Comparison of ENCODE assay signal across 28 mouse cellular contexts in genomic region chr12:71775126-71775525, GRCm38 (mm10).
"Had no signal": no experiment of that assay in that cellular context is flagged by ENCODE, and none has a peak within 500 bp of the region (broad histone marks: within the 10 kb centered on the region; RNA-seq: fewer than 3 reads in every experiment).

No protein-coding gene starts in this region.

- H3K4me2 ChIP-seq: embryonic facial prominence, embryonic 12.5 days; embryonic facial prominence, embryonic 13.5 days; embryonic facial prominence, embryonic 15.5 days; forebrain, embryonic 12.5 days; forebrain, embryonic 13.5 days; forebrain, embryonic 15.5 days had no signal

- DNase-seq: cerebellum, adult 2 months; cerebellum, adult 8-10 months; cerebellum, adult 9-10 months; cerebellum, adult 9-11 months; cerebellum, postnatal 10 days; cerebellum, postnatal 14 days; cerebellum, postnatal 25 days; cerebellum, postnatal 36 days; embryo, embryonic 11 days; forebrain, postnatal 0 days; gastrocnemius, adult 2 months; gastrocnemius, postnatal 10 days; gastrocnemius, postnatal 14 days; gastrocnemius, postnatal 25 days; gastrocnemius, postnatal 36 days; heart, adult 18-20 months; heart, adult 2 months had no signal

- H3K9me3 ChIP-seq: embryonic facial prominence, embryonic 10.5 days; embryonic facial prominence, embryonic 12.5 days; embryonic facial prominence, embryonic 13.5 days; embryonic facial prominence, embryonic 15.5 days; forebrain, embryonic 10.5 days; forebrain, embryonic 12.5 days; forebrain, embryonic 13.5 days; forebrain, embryonic 15.5 days had no signal

- H3K27me3 ChIP-seq: embryonic facial prominence, embryonic 12.5 days; embryonic facial prominence, embryonic 13.5 days; embryonic facial prominence, embryonic 15.5 days; forebrain, embryonic 12.5 days; forebrain, embryonic 13.5 days; forebrain, embryonic 15.5 days had no signal

- H3K4me1 ChIP-seq: embryonic facial prominence, embryonic 12.5 days; embryonic facial prominence, embryonic 15.5 days; forebrain, embryonic 15.5 days had no signal

- H3K9ac ChIP-seq: embryonic facial prominence, embryonic 12.5 days; embryonic facial prominence, embryonic 13.5 days; embryonic facial prominence, embryonic 15.5 days; forebrain, embryonic 12.5 days; forebrain, embryonic 13.5 days; forebrain, embryonic 15.5 days; forebrain, postnatal 0 days had no signal

- H3K4me3 ChIP-seq: embryonic facial prominence, embryonic 10.5 days; embryonic facial prominence, embryonic 12.5 days; embryonic facial prominence, embryonic 13.5 days; embryonic facial prominence, embryonic 15.5 days; erythroblast, embryonic 14.5 days; forebrain, embryonic 10.5 days; forebrain, embryonic 12.5 days; forebrain, embryonic 13.5 days; forebrain, embryonic 15.5 days; gastrocnemius, adult 2 months; heart, adult 2 months had no signal

- H3K36me3 ChIP-seq: embryonic facial prominence, embryonic 10.5 days; embryonic facial prominence, embryonic 12.5 days; embryonic facial prominence, embryonic 13.5 days; embryonic facial prominence, embryonic 15.5 days; forebrain, embryonic 10.5 days; forebrain, embryonic 12.5 days; forebrain, embryonic 15.5 days had no signal

- ATAC-seq: forebrain, embryonic 13.5 days; forebrain, embryonic 14.5 days; forebrain, embryonic 15.5 days; forebrain, embryonic 16.5 days; forebrain, postnatal 0 days had no signal

- H3K27ac ChIP-seq: embryonic facial prominence, embryonic 10.5 days; embryonic facial prominence, embryonic 12.5 days; embryonic facial prominence, embryonic 13.5 days; embryonic facial prominence, embryonic 15.5 days; forebrain, embryonic 10.5 days; forebrain, embryonic 12.5 days; forebrain, embryonic 13.5 days; forebrain, embryonic 15.5 days; gastrocnemius, adult 2 months; heart, adult 2 months had no signal
